Comparison of ENCODE assay signal across 13 mouse cellular contexts in genomic region chr2:52576546-52576945, GRCm38 (mm10).
"Had no signal": no experiment of that assay in that cellular context is flagged by ENCODE, and none has a peak within 500 bp of the region (broad histone marks: within the 10 kb centered on the region; RNA-seq: fewer than 3 reads in every experiment).

No protein-coding gene starts in this region.

- H3K27me3 ChIP-seq: limb, embryonic 12.5 days; liver, embryonic 15.5 days; midbrain, embryonic 13.5 days had no signal

- DNase-seq: kidney, postnatal 10 days; kidney, postnatal 4 days; liver; lung, adult 2 months; lung, postnatal 36 days; spleen, adult 18-20 months; thymus, adult 18-20 months; thymus, postnatal 25 days had no signal

- H3K27ac ChIP-seq: layer of hippocampus, adult 2 months; limb, embryonic 12.5 days; liver, embryonic 15.5 days; midbrain, embryonic 13.5 days had no signal

- H3K36me3 ChIP-seq: limb, embryonic 12.5 days; liver, embryonic 15.5 days; midbrain, embryonic 13.5 days had no signal

- H3K4me1 ChIP-seq: midbrain, embryonic 13.5 days had no signal

- ATAC-seq: lung, postnatal 0 days; midbrain, embryonic 13.5 days had no signal

- H3K4me2 ChIP-seq: limb, embryonic 12.5 days; liver, embryonic 15.5 days; midbrain, embryonic 13.5 days had no signal

- H3K4me3 ChIP-seq: layer of hippocampus, adult 2 months; limb, embryonic 12.5 days; liver, embryonic 15.5 days; midbrain, embryonic 13.5 days had no signal

- H3K9me3 ChIP-seq: limb, embryonic 12.5 days; liver, embryonic 15.5 days; midbrain, embryonic 13.5 days had no signal

- H3K9ac ChIP-seq: limb, embryonic 12.5 days; liver, embryonic 15.5 days; midbrain, embryonic 13.5 days had no signal
